Mouse (Mus musculus) ovary, postnatal 36 days (tissue): ENCODE measurements around the gene Slc22a3.

Experiments
- DNase-seq: peaks from one replicate; pipeline ENCODE4 v3.0.0; 2022; ENCODE audit warnings: low spot score, mixed read lengths

The Slc22a3 gene

GRCm38 (mm10) chr17:12507654-12508204, at the start of gene Slc22a3:
Slc22a3 (minus strand) TSS chr17:12507704.
- no peak for DNase-seq

- peak; percentile 53 for DNase-seq
Observed at GRCm38 (mm10) chr17:12534353-12535145, 27.0 kb upstream of the Slc22a3 start.

DNA sequence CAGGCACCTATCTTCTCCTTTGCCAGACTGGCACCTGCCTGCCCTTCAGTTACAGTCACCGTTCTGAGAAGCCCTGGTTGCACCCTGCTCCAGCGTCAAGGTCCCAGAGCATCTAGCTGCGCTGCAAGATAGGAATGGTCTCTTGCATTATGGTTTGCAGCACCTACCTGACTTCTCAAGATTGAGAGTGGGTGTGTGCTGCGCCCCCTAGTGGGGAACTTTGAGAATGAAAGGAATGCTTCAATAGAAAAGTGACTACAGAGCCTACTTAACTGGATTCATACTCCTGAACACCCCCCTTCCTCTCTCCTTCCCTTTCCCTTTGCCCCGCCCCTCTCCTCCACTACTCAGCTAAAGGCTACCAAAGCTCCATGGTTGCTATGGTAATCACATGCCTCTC, 24.6 kb upstream of the Slc22a3 start:
- peak; percentile 39 for DNase-seq

GRCm38 (mm10) chr17:12530081-12530480, 22.6 kb upstream of the Slc22a3 start:
- DNase-seq, result no peak

DNA sequence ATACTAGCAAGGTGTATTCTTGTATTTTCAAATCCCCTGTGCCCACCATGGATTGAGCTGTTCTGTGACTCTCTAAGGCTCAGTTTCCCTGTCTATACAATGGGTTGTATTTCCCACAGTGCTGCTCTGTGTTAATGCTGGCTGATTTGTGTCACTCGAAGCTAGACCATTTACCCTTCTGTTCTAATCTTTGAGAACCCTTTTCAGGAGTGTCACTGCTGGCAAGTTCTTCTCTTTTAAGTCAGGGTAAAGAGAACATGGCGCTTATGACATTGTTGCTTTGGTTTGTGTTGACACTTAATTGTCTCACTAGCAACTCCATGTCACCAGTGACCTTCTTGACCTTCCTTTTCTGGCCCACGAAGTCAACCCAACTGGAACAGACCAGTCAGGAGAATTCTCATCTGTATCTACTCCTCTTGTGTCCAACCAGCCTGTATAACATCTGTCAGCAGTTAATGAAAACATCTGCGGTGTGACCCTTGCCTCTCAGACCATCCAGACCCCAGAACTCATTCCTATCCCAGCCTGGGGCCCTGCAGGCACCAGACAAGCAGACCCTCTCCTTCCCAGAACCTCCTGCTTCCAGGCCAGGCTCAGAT, 22.0 kb upstream of the Slc22a3 start:
- DNase-seq, result no peak

DNA sequence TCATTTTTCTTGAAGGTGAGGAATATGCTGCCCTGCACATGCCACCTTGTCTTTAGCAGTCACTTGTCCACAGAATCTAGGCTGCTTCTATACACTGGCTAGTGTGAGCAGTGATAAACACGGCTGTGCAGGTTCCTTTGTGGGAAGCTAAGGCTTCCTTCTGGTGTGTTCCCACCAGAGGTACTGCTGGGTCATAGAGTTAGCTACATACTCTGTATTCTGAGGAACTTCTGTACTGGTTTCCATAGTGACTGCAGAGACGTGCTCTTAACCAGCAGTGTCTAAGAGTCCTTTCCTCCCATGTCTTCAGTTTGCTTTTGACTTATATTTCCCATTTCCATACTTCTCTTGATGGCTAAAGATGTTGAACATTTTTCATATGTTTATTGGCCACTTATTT, 11.6 kb upstream of the Slc22a3 start:
- DNase-seq, result no peak

DNA sequence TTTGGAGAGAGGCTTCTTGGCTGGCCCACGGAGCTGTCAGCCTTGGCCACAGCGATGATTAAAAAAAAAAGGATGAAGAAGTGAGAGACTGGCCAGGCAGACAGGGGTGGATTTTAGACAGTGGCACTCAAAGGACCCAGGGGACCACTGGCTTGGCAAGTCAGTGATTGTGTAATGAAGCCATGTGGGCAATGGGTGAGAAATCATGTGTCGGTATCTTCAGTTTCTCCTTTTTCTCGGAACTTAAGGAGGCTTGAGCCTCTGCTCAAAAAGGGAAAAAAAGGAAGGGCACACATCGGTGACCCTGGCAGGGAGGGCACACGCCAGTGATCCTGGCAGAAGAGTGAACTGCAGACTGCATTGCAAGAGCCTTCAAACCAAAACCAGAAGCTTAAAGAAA, 10.7 kb upstream of the Slc22a3 start:
- DNase-seq, result no peak

- no peak for DNase-seq
Observed at GRCm38 (mm10) chr17:12513997-12514396, 6.5 kb upstream of the Slc22a3 start.

DNA sequence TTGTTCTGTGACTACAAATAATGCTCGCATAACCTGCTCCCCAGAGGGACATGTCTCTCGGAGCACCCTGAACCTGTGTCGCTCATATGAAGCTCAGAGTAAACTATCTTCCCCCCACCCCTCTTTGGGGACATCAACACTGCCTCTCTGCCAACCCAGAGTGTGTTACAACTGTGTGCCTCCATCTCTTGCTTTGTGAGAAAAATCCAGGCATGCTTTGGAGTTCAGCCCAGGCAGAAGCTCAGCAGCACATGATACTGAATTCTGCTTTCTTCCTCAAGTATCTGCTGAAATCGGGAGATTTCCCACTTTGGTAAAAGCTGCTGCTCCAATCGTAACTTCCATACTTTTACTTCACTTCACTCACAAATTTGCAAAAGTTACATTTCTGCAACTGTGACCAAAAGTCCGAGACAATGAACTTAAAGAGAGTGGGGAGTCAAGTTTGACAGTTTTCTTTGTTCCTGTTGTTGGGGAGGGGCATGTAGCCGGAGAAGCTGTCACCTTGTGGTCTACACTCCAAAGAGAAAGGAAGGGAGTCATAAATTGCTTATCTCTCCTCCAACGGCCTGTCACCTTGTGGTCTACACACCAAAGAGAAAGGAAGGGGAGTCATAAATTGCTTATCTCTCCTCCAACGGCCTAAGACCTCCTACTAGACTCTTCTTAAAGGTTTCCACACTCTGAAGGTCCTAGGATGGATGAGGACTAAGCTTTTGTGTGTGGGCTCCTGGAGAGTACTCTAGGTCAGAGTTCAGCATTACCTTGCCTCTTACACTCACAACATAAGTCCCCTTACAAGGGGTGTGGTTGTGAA, 5.8 kb upstream of the Slc22a3 start:
- DNase-seq, result no peak

- no peak for DNase-seq
Observed at GRCm38 (mm10) chr17:12511193-12511592, 3.7 kb upstream of the Slc22a3 start.

DNA sequence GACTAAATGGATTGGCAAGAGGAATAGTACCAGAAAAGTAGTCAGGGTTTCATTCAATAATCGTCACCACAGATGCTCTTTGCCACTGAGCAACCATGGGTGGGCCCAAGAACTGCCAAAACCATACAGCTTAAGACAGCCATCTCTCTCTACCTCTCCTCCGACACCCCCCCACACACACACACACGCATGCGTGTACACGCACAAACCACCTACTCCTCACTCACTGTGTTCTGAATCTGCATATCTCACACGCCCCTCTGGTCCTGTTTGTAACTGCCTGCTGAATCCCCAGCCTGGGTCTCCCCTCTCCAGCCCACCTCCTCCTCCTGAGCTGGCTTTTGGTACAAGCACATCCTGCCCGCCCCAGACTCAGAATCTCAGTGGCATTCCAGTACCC, 872 bp upstream of the Slc22a3 start:
- DNase-seq, result no peak

GRCm38 (mm10) chr17:12506903-12507563, 471 bp downstream of the Slc22a3 start:
- peak; percentile 53 for DNase-seq

- no peak for DNase-seq
Observed at GRCm38 (mm10) chr17:12505708-12506107, 1.8 kb downstream of the Slc22a3 start.

DNA sequence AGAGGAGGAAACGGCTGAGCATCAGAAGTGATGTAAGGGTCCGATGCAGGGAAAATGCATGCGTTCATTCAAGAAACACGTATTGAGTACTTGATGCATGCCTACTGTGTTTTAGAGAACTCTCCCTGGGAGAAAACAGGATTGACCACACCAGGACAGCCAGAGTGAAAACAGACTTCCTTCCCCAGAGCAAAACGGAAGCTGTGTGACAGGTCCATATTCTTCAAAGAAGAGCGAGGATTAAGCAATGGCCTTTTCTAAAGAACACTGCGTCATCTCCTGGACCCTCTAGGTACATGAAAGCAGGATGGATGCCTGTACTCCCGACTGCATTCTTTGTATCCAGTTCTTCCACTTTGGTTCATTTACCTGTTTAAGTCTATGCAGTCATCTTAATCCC, 8.1 kb downstream of the Slc22a3 start:
- DNase-seq, result no peak

GRCm38 (mm10) chr17:12495558-12495957, 11.9 kb downstream of the Slc22a3 start:
- DNase-seq, result no peak

DNA sequence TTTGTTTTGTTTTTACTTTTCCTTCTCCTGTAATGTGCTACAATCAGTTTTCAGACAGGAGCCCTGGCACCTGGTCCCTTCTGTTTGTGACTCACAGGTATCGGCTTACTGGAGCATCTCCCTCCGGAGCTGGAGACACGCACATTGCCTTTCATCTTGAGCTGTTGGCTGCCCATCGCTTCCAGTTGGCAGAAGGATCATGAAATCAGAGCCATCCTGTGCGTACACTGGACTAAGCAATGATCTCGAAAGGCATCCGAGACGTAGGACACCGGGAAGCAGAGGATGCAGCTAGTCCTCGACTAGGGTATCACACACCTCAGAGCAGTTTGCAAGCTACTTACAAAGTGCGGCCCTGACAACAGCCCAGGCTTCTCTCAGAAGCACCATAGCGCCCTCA, 15.9 kb downstream of the Slc22a3 start:
- no peak for DNase-seq

DNA sequence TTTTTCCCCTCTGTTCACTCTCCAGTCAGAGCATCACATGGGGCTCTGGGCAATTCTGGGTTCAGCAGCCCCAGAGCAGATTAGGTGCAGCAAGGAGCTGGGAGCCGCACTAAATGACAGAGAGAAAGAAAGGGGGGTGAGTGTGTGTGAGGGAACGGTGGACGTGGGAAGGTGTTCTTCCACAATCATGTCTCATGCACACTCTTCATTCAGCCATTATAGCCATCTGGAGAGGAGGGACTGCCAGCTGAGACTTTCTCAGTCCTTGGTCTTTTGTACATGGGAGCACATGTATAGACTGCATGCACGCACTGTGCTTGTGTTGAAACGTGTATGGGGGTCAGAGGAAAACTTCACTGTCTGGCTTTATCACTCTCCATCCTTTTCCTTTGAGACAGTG, 17.6 kb downstream of the Slc22a3 start:
- no peak for DNase-seq

GRCm38 (mm10) chr17:12485657-12486056, 21.8 kb downstream of the Slc22a3 start:
- no peak for DNase-seq

- DNase-seq, result no peak
Observed at GRCm38 (mm10) chr17:12479416-12479815, 28.1 kb downstream of the Slc22a3 start.

- no peak for DNase-seq
Observed at GRCm38 (mm10) chr17:12474509-12475083, 32.9 kb downstream of the Slc22a3 start.

DNA sequence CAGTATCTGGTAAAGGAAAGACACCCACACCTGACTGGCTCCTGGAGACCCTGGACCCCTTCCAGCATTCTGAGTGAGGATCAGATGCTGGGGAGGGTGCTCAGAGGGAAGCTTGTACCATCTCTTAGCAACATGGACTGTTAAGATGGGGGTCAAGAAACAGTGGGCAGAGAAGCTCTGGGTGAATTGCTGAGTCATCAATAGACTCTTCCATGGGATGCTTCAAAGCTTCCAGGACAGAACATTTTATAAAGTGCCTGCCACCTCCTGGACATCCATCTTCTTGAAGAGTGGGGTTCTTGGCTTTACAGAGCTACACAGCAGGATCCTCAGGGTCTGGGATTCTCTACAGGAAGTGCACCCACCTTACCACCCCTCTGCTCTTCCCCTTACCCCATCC, 35.0 kb downstream of the Slc22a3 start:
- DNase-seq, result no peak

DNA sequence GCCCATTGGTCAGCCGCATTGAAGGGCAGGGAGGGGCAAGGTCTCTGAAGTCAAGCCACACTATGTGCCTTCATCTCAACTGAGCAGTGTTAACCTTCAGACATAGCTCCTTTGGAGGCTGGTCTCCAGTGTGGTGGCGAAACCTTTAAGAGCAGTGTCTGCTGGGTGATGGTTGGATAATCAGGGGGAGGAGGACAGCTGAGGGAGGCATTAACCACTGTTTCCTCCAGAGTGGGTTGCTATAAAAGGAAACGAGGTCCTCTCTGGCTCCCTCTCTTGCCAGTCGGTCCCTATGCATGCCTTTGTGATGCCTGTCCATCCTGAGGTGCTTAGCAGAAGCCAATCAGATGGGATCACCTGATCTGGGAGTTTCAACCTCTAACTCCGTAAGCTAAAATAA, 38.8 kb downstream of the Slc22a3 start:
- no peak for DNase-seq
